Mouse (Mus musculus): ENCODE data around the gene Brinp1. TPM values are rescaled to one million over a fixed set of nuclear protein-coding genes. Genes with fewer than 3 reads are reported as not detected.
"Not testable (repeated sequence)": the region's sequence is repeated elsewhere in the genome, so short reads cannot be mapped to it uniquely, and the experiment has no call there.

The Brinp1 gene
- polyA plus RNA-seq, 1 experiment from 2014 or later, result 4.8 TPM

DNA sequence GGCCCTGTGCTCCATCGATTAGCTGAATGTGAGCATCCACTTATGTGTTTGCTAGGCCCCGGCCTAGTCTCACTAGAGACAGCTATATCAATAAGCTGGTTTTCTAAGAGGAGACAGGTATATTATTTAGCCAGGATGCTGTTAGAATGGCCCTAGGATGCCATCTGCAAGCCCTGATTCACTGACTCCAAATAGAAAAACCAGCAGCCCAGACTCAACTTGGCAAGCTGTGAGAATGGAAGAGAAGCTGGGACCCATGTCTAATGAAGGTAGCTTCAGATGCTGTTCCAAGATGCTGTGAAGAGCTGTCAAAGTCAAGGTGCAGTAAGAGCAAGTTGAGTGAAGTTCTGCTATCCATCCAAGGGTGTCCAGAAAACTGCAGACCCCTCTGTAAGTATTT is 89.5 kb downstream of the Brinp1 start:
- H3K4me3 ChIP-seq (ENCODE audit: low read depth, low read length), result no peak overlapping the region
- H3K27ac ChIP-seq (ENCODE audit: low read depth, low read length), result no peak overlapping the region
- H3K9ac ChIP-seq (ENCODE audit: low read depth, low read length), result no peak overlapping the region
- H3K27me3 ChIP-seq (replicated peaks; ENCODE audit: control insufficient read depth, insufficient read depth, low read length), result no peaks in the 10 kb centered on the region
- no peaks in the 10 kb centered on the region for H3K4me1 ChIP-seq (replicated peaks; ENCODE audit: control insufficient read depth, insufficient read depth, low read length)
- WGBS, result 92% methylated on average over 2 of the region's 2 CpGs
- ATAC-seq (replicated peaks; ENCODE audit: low FRiP score) (no peak), DNase-seq (ENCODE audit: low spot score) (no peak)
- no peaks in the 10 kb centered on the region for H3K36me3 ChIP-seq (ENCODE audit: control insufficient read depth, insufficient read depth, low read length)
- no peaks in the 10 kb centered on the region for H3K9me3 ChIP-seq (ENCODE audit: control insufficient read depth, low read length)
- no peak overlapping the region for H3K4me2 ChIP-seq

DNA sequence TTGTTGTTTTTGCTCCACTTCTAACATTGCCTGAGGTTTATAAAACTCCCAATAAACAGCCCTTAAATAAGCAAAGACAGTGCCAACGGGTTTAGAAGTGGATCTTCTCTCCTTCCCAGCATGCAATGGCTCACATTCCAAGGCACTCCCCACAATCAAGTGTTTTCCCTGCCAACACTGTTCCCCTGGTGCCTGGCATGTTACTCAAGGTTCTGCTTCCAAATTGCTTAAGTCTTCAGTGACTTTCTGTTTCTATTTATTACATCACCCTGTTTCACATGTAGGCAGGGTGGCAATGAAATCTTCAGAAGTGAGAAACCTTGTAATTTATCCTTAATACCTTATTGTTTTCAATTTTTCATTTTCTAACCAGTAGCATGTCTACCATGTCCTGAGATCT is 97.3 kb downstream of the Brinp1 start:
- no peak overlapping the region for H3K9ac ChIP-seq (ENCODE audit: low read depth, low read length)
- no peak for ATAC-seq (replicated peaks; ENCODE audit: low FRiP score)

DNA sequence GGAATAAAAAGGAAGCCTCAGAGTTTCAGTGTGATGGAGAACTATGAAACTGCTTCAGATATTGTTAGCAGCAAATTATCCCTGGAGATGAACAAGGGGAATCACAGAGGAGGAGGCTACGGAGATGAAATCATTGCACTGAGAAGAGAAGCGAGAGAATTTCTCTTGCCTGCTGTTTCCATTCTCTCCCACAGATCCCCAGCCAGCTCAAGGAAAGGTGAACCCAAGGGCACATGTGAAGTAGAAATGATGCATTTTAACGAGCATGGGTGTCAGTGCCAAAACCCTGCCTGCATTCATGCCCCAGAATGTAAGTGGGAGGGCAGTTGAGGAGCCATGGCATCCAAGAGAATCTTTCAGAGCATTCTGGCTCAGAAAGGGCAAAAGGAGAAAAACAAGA is 104.5 kb downstream of the Brinp1 start:
- WGBS, result 73% methylated on average over 3 of the region's 3 CpGs
- Histone ChIP-seq H3K27ac (ENCODE audit: low read depth, low read length) (no peak overlapping the region), H3K9ac (ENCODE audit: low read depth, low read length) (no peak overlapping the region), H3K4me1 (replicated peaks; ENCODE audit: control insufficient read depth, insufficient read depth, low read length) (no peaks in the 10 kb centered on the region), H3K27me3 (replicated peaks; ENCODE audit: control insufficient read depth, insufficient read depth, low read length) (no peaks in the 10 kb centered on the region), H3K36me3 (ENCODE audit: control insufficient read depth, insufficient read depth, low read length) (no peaks in the 10 kb centered on the region), H3K4me3 (ENCODE audit: low read depth, low read length) (no peak overlapping the region), H3K4me2 (no peak overlapping the region), H3K9me3 (ENCODE audit: control insufficient read depth, low read length) (no peaks in the 10 kb centered on the region)
- no peak for DNase-seq (ENCODE audit: low spot score)
- no peak for ATAC-seq (replicated peaks; ENCODE audit: low FRiP score)

More for the DNA sequence above, 97.3 kb downstream of the Brinp1 start:
- no peaks in the 10 kb centered on the region for H3K27me3 ChIP-seq (replicated peaks; ENCODE audit: control insufficient read depth, insufficient read depth, low read length)
- H3K4me2 ChIP-seq, result no peak overlapping the region
- H3K4me1 ChIP-seq (replicated peaks; ENCODE audit: control insufficient read depth, insufficient read depth, low read length), result no peaks in the 10 kb centered on the region
- WGBS, result 43% methylated on average over 1 of the region's 1 CpGs
- no peak overlapping the region for H3K27ac ChIP-seq (ENCODE audit: low read depth, low read length)
- no peaks in the 10 kb centered on the region for H3K36me3 ChIP-seq (ENCODE audit: control insufficient read depth, insufficient read depth, low read length)
- DNase-seq (ENCODE audit: low spot score), result no peak
- no peaks in the 10 kb centered on the region for H3K9me3 ChIP-seq (ENCODE audit: control insufficient read depth, low read length)
- H3K4me3 ChIP-seq (ENCODE audit: low read depth, low read length), result no peak overlapping the region

GRCm38 (mm10) chr4:68846976-68847375 is 107.2 kb downstream of the Brinp1 start:
- Histone ChIP-seq H3K27me3 (replicated peaks; ENCODE audit: control insufficient read depth, insufficient read depth, low read length) (no peaks in the 10 kb centered on the region), H3K9me3 (ENCODE audit: control insufficient read depth, low read length) (no peaks in the 10 kb centered on the region), H3K36me3 (ENCODE audit: control insufficient read depth, insufficient read depth, low read length) (no peaks in the 10 kb centered on the region), H3K9ac (ENCODE audit: low read depth, low read length) (no peak overlapping the region), H3K4me1 (replicated peaks; ENCODE audit: control insufficient read depth, insufficient read depth, low read length) (no peaks in the 10 kb centered on the region), H3K27ac (ENCODE audit: low read depth, low read length) (no peak overlapping the region), H3K4me2 (no peak overlapping the region), H3K4me3 (ENCODE audit: low read depth, low read length) (no peak overlapping the region)
- ATAC-seq (replicated peaks; ENCODE audit: low FRiP score) (no peak), DNase-seq (ENCODE audit: low spot score) (no peak)
- 79% methylated on average over 1 of the region's 1 CpGs for WGBS

GRCm38 (mm10) chr4:68845964-68846363 is 108.2 kb downstream of the Brinp1 start:
- no peak overlapping the region for H3K4me3 ChIP-seq (ENCODE audit: low read depth, low read length)
- no peak overlapping the region for H3K9ac ChIP-seq (ENCODE audit: low read depth, low read length)
- no peak overlapping the region for H3K27ac ChIP-seq (ENCODE audit: low read depth, low read length)
- H3K27me3 ChIP-seq (replicated peaks; ENCODE audit: control insufficient read depth, insufficient read depth, low read length), result no peaks in the 10 kb centered on the region
- DNase-seq (ENCODE audit: low spot score), result no peak
- ATAC-seq (replicated peaks; ENCODE audit: low FRiP score), result no peak
- WGBS, result 46% methylated on average over 3 of the region's 3 CpGs
- no peaks in the 10 kb centered on the region for H3K4me1 ChIP-seq (replicated peaks; ENCODE audit: control insufficient read depth, insufficient read depth, low read length)
- H3K9me3 ChIP-seq (ENCODE audit: control insufficient read depth, low read length), result no peaks in the 10 kb centered on the region
- no peaks in the 10 kb centered on the region for H3K36me3 ChIP-seq (ENCODE audit: control insufficient read depth, insufficient read depth, low read length)
- H3K4me2 ChIP-seq, result no peak overlapping the region

DNA sequence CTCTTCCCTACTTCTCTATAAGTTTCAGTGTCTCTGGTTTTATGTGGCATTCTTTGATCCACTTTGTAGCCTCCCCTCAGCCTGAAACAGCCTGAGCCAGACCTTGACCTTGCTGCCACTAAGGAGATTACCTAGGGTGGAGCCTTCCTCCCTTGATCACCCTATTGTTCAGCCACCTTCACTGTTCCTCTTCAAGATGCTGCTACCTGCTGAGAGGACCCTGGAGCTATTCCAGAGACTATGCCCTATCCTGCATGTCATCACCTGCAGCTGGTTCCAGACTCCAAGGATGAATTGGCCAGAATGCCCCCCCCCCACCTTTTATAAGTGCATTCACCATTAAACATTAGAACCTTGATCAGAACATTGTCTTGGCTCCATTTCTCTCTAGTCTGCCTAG is 140.2 kb downstream of the Brinp1 start:
- not testable (repeated sequence) for H3K27me3 ChIP-seq (replicated peaks; ENCODE audit: control insufficient read depth, insufficient read depth, low read length); H3K9me3 ChIP-seq (ENCODE audit: control insufficient read depth, low read length); H3K4me1 ChIP-seq (replicated peaks; ENCODE audit: control insufficient read depth, insufficient read depth, low read length); H3K4me3 ChIP-seq (ENCODE audit: low read depth, low read length); ATAC-seq (replicated peaks; ENCODE audit: low FRiP score); H3K36me3 ChIP-seq (ENCODE audit: control insufficient read depth, insufficient read depth, low read length); DNase-seq (ENCODE audit: low spot score); H3K4me2 ChIP-seq; H3K9ac ChIP-seq (ENCODE audit: low read depth, low read length); H3K27ac ChIP-seq (ENCODE audit: low read depth, low read length)

DNA sequence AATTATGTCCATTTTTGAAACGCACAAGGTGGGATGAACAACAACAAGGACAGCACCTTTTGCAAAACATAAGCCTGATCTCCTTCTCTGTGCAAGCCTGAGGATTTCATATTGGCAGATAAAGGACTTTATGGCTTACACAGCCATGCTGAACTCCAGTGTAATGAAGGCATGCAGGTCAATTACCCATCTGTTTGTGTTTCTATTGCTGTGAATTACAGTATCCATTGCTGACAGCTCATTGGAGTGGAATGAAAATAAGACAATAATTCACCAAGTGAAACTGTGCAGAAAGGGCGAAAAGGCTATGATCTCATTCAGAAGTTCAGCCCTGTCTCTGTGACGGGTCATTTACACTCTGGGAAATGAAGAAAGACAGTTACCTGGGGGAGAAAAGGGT is 147.7 kb downstream of the Brinp1 start:
- Histone ChIP-seq H3K4me1 (replicated peaks; ENCODE audit: control insufficient read depth, insufficient read depth, low read length) (no peaks in the 10 kb centered on the region), H3K9ac (ENCODE audit: low read depth, low read length) (no peak overlapping the region)
- 69% methylated on average over 3 of the region's 3 CpGs for WGBS

DNA sequence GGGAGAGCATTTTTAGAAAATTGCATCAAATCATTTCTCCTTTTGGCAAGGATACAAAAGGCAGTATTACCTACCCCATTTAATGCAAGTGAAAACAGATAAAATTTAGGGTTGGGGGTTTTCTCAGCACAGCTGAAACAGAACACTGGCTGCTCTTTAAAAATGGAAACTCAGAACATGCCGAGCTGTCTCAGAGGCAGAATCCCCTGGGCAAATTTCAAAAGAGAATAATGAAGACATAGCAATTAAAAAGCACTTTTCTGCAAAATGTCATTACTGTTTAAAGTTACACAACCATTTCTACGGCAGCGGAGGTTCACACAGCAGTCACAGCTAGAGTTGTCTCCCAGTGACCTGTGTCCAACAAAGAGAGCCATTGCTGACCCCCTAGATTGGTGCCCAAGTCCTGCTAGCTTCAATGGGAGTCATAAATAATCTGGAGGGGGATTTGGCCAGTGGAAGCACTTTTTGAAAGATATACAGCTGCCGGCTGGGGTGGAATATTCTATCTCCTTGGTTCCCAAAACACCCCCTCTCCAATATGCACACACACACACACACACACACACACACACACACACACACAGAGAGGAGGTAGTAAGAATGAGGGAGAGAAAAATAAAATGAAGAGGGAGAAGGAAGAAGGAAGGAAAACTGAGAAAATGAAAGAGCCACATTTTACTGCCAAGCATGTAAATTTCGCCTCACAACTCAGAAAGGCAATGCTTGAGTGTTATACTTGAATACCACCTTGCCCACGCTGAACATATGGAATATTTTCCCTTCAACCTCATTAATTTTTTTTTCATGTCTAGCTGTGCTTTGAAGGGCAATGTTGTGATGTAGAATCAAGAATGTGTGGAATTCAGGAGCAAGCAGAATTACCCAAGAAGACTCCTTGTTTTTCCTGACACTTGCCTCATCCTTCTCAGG is 152.0 kb downstream of the Brinp1 start:
- no peaks in the 10 kb centered on the region for H3K9me3 ChIP-seq (ENCODE audit: control insufficient read depth, low read length)
- WGBS, result 76% methylated on average over 6 of the region's 6 CpGs
- H3K36me3 ChIP-seq (ENCODE audit: control insufficient read depth, insufficient read depth, low read length), result no peaks in the 10 kb centered on the region
- no peaks in the 10 kb centered on the region for H3K27me3 ChIP-seq (replicated peaks; ENCODE audit: control insufficient read depth, insufficient read depth, low read length)
- DNase-seq (ENCODE audit: low spot score) (no peak), ATAC-seq (replicated peaks; ENCODE audit: low FRiP score) (no peak)
- H3K9ac ChIP-seq (ENCODE audit: low read depth, low read length), result no peak overlapping the region
- no peak overlapping the region for H3K4me3 ChIP-seq (ENCODE audit: low read depth, low read length)
- H3K27ac ChIP-seq (ENCODE audit: low read depth, low read length), result no peak overlapping the region
- H3K4me1 ChIP-seq (replicated peaks; ENCODE audit: control insufficient read depth, insufficient read depth, low read length), result no peaks in the 10 kb centered on the region
- no peak overlapping the region for H3K4me2 ChIP-seq

More for the DNA sequence above, 147.7 kb downstream of the Brinp1 start:
- Histone ChIP-seq H3K36me3 (ENCODE audit: control insufficient read depth, insufficient read depth, low read length) (no peaks in the 10 kb centered on the region), H3K4me2 (no peak overlapping the region), H3K4me3 (ENCODE audit: low read depth, low read length) (no peak overlapping the region), H3K27me3 (replicated peaks; ENCODE audit: control insufficient read depth, insufficient read depth, low read length) (no peaks in the 10 kb centered on the region), H3K27ac (ENCODE audit: low read depth, low read length) (no peak overlapping the region), H3K9me3 (ENCODE audit: control insufficient read depth, low read length) (no peaks in the 10 kb centered on the region)
- no peak for ATAC-seq (replicated peaks; ENCODE audit: low FRiP score)
- DNase-seq (ENCODE audit: low spot score), result no peak

DNA sequence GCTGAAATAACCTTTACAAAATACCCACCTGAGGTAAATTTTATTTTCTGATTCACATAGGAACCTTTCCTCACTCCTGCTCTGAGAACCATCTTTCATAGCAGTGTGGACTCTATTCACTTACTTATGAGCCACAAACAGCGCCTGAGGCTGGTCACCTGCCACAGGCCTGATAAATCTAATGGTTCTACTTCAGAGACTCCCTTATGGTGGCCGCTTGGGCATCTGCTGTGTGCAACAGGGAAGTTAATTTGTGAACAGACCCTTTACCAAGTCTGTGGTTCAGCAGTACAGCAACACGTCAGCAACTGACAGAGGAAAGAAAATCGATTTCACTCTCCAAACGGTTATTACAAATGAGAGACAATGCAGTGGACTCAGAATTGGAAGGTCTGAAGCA is 164.2 kb downstream of the Brinp1 start:
- Histone ChIP-seq H3K9me3 (ENCODE audit: control insufficient read depth, low read length) (no peaks in the 10 kb centered on the region), H3K4me2 (no peak overlapping the region), H3K36me3 (ENCODE audit: control insufficient read depth, insufficient read depth, low read length) (no peaks in the 10 kb centered on the region), H3K27me3 (replicated peaks; ENCODE audit: control insufficient read depth, insufficient read depth, low read length) (no peaks in the 10 kb centered on the region), H3K4me3 (ENCODE audit: low read depth, low read length) (no peak overlapping the region), H3K9ac (ENCODE audit: low read depth, low read length) (no peak overlapping the region), H3K27ac (ENCODE audit: low read depth, low read length) (no peak overlapping the region), H3K4me1 (replicated peaks; ENCODE audit: control insufficient read depth, insufficient read depth, low read length) (no peaks in the 10 kb centered on the region)
- ATAC-seq (replicated peaks; ENCODE audit: low FRiP score) (no peak), DNase-seq (ENCODE audit: low spot score) (no peak)
- 79% methylated on average over 5 of the region's 5 CpGs for WGBS

All from liver, embryonic 11.5 days (tissue).